Mouse (Mus musculus) layer of hippocampus, adult 2 months (tissue): ENCODE data around the gene Mapre3. TPM values are rescaled to one million over a fixed set of nuclear protein-coding genes. Genes with fewer than 3 reads are reported as not detected.
"Not testable (repeated sequence)": the region's sequence is repeated elsewhere in the genome, so short reads cannot be mapped to it uniquely, and the experiment has no call there.

Experiments
- DNase-seq, 2 experiments: peaks; one replicate each; pipeline ENCODE4 v3.0.0; 2022; ENCODE audit warnings: low spot score in 2 of 2
- H3K27ac ChIP-seq: fragments of 200-600 bp; 2 replicates; pipeline ENCODE4 v1.8.1; 2022
- H3K4me3 ChIP-seq: fragments of 200-600 bp; 2 replicates; pipeline ENCODE4 v1.8.1; 2022; ENCODE audit warnings: mild to moderate bottlenecking
- CTCF ChIP-seq: fragments of 200-600 bp; conservative IDR thresholded peaks from 2 replicates; pipeline ENCODE4 v1.8.1; 2022; ENCODE audit warnings: antibody characterized with exemption, mild to moderate bottlenecking, moderate library complexity
- total RNA-seq, 2 experiments: library from RNA; stranded (reverse); gene quantifications; 2 replicates each; pipeline ENCODE4 v1.2.3; 2021

The Mapre3 gene
- total RNA-seq, 2 experiments from 2014 or later, result 231 to 237 TPM

- no peak for TF ChIP-seq CTCF
- no peak for DNase-seq
- H3K27ac ChIP-seq, result no peak overlapping the region
- no peak overlapping the region for H3K4me3 ChIP-seq
Observed at GRCm38 (mm10) chr5:30872574-30872973, 58.1 kb downstream of the Mapre3 start.

GRCm38 (mm10) chr5:30874365-30874764 lies 59.9 kb downstream of the Mapre3 start:
- no peak for TF ChIP-seq CTCF
- Histone ChIP-seq H3K27ac (no peak overlapping the region), H3K4me3 (no peak overlapping the region)
- no peak for DNase-seq

- no peak for TF ChIP-seq CTCF
- Histone ChIP-seq H3K4me3 (no peak overlapping the region), H3K27ac (no peak overlapping the region)
- peak; percentile 45 to 73 for DNase-seq
Observed at GRCm38 (mm10) chr5:30878616-30879015, 64.2 kb downstream of the Mapre3 start.

GRCm38 (mm10) chr5:30879347-30879943 lies 65.0 kb downstream of the Mapre3 start:
- no peak overlapping the region for H3K4me3 ChIP-seq
- no peak overlapping the region for H3K27ac ChIP-seq
- DNase-seq, result no peak
- TF ChIP-seq CTCF, result peak; percentile 40

- not testable (repeated sequence) for H3K27ac ChIP-seq, DNase-seq, H3K4me3 ChIP-seq
Observed at GRCm38 (mm10) chr5:30881839-30882238, 67.4 kb downstream of the Mapre3 start.

- no peak for TF ChIP-seq CTCF
- H3K4me3 ChIP-seq, result no peak overlapping the region
- DNase-seq, result no peak
- H3K27ac ChIP-seq, result no peak overlapping the region
Observed at GRCm38 (mm10) chr5:30886209-30886608, 71.8 kb downstream of the Mapre3 start.

- no peak for DNase-seq
- no peak for TF ChIP-seq CTCF
- Histone ChIP-seq H3K4me3 (peak overlapping the region; percentile 76), H3K27ac (peak overlapping the region; percentile 93; the same call in 1 of the 2 replicates)
Observed at GRCm38 (mm10) chr5:30886731-30887130, 72.3 kb downstream of the Mapre3 start.

GRCm38 (mm10) chr5:30887331-30887761 lies 72.9 kb downstream of the Mapre3 start:
- DNase-seq, result peak; percentile 33 to 34
- no peak for TF ChIP-seq CTCF
- Histone ChIP-seq H3K4me3 (peak overlapping the region; percentile 76), H3K27ac (peak overlapping the region; percentile 93)

- peak; percentile 93 for DNase-seq
- no peak for TF ChIP-seq CTCF
- Histone ChIP-seq H3K27ac (peak overlapping the region; percentile 93), H3K4me3 (peak overlapping the region; percentile 76)
Observed at GRCm38 (mm10) chr5:30887858-30888336, 73.5 kb downstream of the Mapre3 start.

GRCm38 (mm10) chr5:30888337-30889087 lies 74.1 kb downstream of the Mapre3 start, which contains the start of gene Agbl5:
Agbl5 (plus strand) TSS chr5:30888694.
- no peak for TF ChIP-seq CTCF
- Histone ChIP-seq H3K4me3 (peak within 1 kb of the TSS; percentile 76), H3K27ac (peak within 1 kb of the TSS; percentile 93)
- peak; percentile 93 to 95 for DNase-seq

GRCm38 (mm10) chr5:30889088-30889754 lies 74.8 kb downstream of the Mapre3 start:
- no peak for TF ChIP-seq CTCF
- DNase-seq, result peak in 1 of 2 experiments; percentile 25
- H3K27ac ChIP-seq, result peak overlapping the region; percentile 93
- peak overlapping the region; percentile 76 for H3K4me3 ChIP-seq

GRCm38 (mm10) chr5:30890375-30890774 lies 75.9 kb downstream of the Mapre3 start:
- DNase-seq, result no peak
- Histone ChIP-seq H3K4me3 (no peak overlapping the region), H3K27ac (peak overlapping the region; percentile 93; the same call in 1 of the 2 replicates)
- no peak for TF ChIP-seq CTCF

GRCm38 (mm10) chr5:30901860-30902259 lies 87.4 kb downstream of the Mapre3 start:
- TF ChIP-seq CTCF, result no peak
- H3K4me3 ChIP-seq, result no peak overlapping the region
- DNase-seq, result no peak
- H3K27ac ChIP-seq, result no peak overlapping the region
